Mouse (Mus musculus) G1E-ER4 (cell line): ENCODE results near the gene Gm7138. TPM values are rescaled to one million over a fixed set of nuclear protein-coding genes. Genes with fewer than 3 reads are reported as not detected.
"Not testable (repeated sequence)": the region's sequence is repeated elsewhere in the genome, so short reads cannot be mapped to it uniquely, and the experiment has no call there.

Experiments
- GATA1 ChIP-seq: IDR thresholded peaks from one replicate; pipeline ENCODE4 v1.8.0; 2012; ENCODE audit warnings: low read length, inconsistent platforms
- polyA plus RNA-seq: library from polyadenylated mRNA; stranded (reverse); fragments of >175 nt; gene quantifications from 2 replicates; pipeline ENCODE4 v1.2.3, GENCODE M21; 2012

Gene Gm7138
- polyA plus RNA-seq, 1 experiment, result not detected

DNA sequence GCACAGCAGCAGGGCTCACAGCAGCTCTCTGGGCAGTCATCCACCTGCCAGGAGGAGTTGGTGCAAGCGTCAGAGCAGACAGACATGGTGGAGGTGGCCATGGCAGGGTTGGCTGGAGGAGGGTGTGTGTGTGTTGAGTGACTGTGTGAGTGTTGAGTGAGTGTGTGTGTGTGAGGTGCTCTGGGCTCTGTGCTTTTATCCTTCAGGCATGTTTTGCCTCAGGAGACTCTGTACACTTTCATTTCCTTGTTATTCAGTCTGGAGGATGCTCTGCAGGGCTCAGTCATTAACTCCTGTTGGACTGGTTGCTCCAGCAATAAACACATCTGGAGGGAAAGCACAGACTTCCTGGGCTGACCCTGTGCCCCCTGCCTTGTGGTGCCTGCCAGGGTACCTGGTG is 25.5 kb downstream of the Gm7138 start, which contains the start of gene Gm9736:
Gene Gm9736 (minus strand): TSS at position 101 of the 400 bp plus-strand sequence.
- TF ChIP-seq GATA1, result not testable (repeated sequence)

DNA sequence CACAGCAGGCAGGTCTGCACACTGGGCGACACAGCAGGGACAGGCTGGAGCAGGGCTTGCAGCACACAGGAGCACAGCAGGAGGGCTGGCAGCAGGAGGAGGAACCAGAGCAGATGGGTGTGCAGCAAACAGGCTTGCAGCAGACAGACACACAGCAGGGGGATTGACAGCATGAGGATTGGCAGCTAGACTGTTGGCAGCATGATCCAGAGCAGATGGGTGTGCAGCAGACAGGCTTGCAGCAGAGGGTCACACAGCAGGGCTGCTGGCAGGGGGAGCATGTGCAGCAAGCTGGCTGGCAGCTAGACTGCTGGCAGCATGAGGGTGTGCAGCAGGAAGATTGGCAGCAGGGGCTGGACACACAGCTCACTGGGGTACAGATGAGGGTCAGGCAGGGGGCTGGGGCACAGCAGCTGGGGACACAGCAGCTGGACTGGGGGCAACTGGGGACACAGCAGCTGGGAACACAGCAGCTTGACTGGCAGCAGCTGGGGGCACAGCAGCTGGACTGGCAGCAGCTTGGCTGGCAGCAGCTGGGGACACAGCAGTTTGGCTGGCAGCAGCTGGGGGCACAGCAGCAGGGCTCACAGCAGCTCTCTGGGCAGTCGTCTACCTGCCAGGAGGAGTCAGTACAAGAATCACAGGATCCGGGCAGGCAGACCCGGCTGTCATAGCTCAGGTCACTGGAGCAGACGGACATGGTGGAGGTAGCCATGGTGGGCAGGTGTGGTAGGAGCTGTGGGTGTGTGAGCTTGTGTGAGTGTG is 34.6 kb downstream of the Gm7138 start, which contains the start of gene Gm18596:
Gene Gm18596 (minus strand): TSS at position 715 of the 765 bp plus-strand sequence.
- TF ChIP-seq GATA1, result not testable (repeated sequence)

DNA sequence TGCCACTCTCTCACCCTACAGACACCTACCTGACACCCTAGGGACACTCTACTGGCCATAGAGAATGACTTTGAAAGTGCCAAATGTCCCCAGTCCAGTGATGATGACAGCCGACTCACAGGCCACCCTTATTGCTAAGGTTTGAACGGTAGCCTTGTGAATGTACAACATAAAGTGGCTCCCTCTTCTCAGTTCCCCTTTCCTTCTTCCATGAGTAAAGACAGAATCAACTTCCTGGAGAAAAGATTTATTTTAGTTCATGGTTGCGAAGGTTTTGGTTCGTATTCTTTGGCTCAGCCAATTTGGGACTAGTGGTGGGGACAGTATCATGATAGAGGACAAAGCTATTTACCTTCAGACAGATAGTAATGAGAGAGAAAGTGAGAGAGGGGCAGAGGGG is 37.8 kb downstream of the Gm7138 start:
- TF ChIP-seq GATA1, result no peak

DNA sequence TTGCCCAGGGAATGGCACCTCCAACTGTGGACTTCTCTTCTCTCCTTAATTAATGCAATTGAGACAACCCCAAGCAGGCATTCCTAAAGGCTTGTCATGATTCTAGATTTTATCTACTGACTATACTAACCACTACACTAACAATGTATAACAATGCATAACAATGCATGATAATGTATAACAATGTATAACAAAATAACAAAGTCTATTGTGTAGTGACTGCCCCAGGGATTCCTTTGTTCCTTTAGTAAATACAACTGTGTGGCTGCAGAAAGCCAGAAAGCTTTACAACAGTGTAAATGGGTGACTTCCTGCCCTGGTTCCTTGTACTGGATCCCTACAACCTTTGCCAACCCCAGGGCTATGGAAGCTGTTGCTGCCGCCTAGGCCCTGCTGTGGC is 40.8 kb downstream of the Gm7138 start:
- TF ChIP-seq GATA1, result no peak

DNA sequence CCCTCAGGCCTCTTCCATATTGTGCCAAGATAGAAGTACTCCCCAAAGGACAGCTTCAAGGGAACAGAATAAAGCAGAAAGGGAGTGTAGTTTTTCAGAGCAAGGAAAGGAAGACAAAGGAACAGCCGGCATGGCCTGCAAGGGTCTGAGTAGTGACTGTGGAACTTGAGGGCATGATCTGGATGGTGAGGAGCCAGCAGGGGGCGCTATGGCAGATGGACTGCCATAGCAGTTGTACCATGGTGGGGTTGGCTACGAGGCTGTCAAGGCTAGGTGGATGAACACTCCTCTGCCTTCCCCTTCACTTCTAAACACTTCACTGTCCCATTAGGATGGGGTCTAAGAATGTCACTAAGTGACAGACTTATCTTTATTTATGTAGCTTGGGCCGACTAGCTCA is 47.5 kb downstream of the Gm7138 start:
- no peak for TF ChIP-seq GATA1

DNA sequence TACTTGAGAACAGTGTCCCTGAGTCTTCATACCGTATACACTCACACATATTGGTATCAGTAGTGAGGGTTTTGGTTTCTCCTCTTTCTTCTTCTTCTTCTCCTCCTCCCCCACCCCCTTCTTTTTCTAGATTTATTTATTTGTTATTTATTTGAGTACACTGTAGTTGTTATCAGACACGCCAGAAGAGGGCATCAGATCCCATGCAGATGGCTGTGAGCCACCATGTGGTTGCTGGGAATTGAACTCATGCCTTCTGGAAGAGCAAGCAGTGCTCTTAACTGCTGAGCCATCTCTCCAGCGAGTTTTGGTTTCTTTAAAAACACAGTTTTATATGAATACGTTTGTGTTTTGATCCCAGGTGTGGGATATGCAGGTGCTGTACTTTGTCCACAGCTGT is 48.5 kb downstream of the Gm7138 start:
- TF ChIP-seq GATA1, result no peak

Other genes starting within 250 kb of the Gm7138 start
- gene Itgb2, start 246.7 kb downstream of the Gm7138 start, polyA plus RNA-seq, result 0.90 and 3.8 TPM in 2 replicates
- gene Pttg1ip, start 195.2 kb downstream of the Gm7138 start, polyA plus RNA-seq, result 101 and 130 TPM in 2 replicates
- gene Sumo3, start 170.8 kb downstream of the Gm7138 start, polyA plus RNA-seq, result 166 and 172 TPM in 2 replicates
- gene Gm49325, start 170.7 kb downstream of the Gm7138 start, polyA plus RNA-seq, result 0.54 TPM in 1 of 2 replicates, not detected in the other
- 30.8 and 39.8 TPM in 2 replicates for gene Ube2g2, start 154.7 kb downstream of the Gm7138 start, polyA plus RNA-seq
- gene Tspear, start 90.4 kb downstream of the Gm7138 start, polyA plus RNA-seq, result not detected in 2 replicates
- gene Gm19402, start 86.2 kb downstream of the Gm7138 start, polyA plus RNA-seq, result not detected in 2 replicates
- not detected in 2 replicates for gene Gm9508, start 79.7 kb downstream of the Gm7138 start, polyA plus RNA-seq
- not detected in 2 replicates for gene Gm10272, start 70.3 kb downstream of the Gm7138 start, polyA plus RNA-seq
- not detected in 2 replicates for gene Gm10024, start 65.5 kb downstream of the Gm7138 start, polyA plus RNA-seq
- not detected in 2 replicates for gene Gm10142, start 61.1 kb downstream of the Gm7138 start, polyA plus RNA-seq
- gene Krtap12-1, start 56.3 kb downstream of the Gm7138 start, polyA plus RNA-seq, result not detected in 2 replicates
- gene Gm10100, start 50.5 kb downstream of the Gm7138 start, polyA plus RNA-seq, result not detected in 2 replicates
- gene Gm18596, start 34.3 kb downstream of the Gm7138 start, polyA plus RNA-seq, result not detected in 2 replicates
- gene Gm9736, start 25.6 kb downstream of the Gm7138 start, polyA plus RNA-seq, result not detected in 2 replicates
- not detected in 2 replicates for gene Gm3233, start 17.3 kb downstream of the Gm7138 start, polyA plus RNA-seq
- gene Gm3238, start 5.6 kb downstream of the Gm7138 start, polyA plus RNA-seq, result not detected in 2 replicates
- not detected in 2 replicates for gene Gm3250, start 5.6 kb upstream of the Gm7138 start, polyA plus RNA-seq
- not detected in 2 replicates for gene Gm7137, start 11.3 kb upstream of the Gm7138 start, polyA plus RNA-seq
- not detected in 2 replicates for gene Gm9639, start 18.1 kb upstream of the Gm7138 start, polyA plus RNA-seq
- not detected in 2 replicates for gene Gm19668, start 22.2 kb upstream of the Gm7138 start, polyA plus RNA-seq
- not detected in 2 replicates for gene Gm9507, start 34.9 kb upstream of the Gm7138 start, polyA plus RNA-seq
- gene Gm2696, start 37.7 kb upstream of the Gm7138 start, polyA plus RNA-seq, result not detected in 2 replicates
- not detected in 2 replicates for gene Krtap10-4, start 50.2 kb upstream of the Gm7138 start, polyA plus RNA-seq
- gene Krtap10-10, start 59.0 kb upstream of the Gm7138 start, polyA plus RNA-seq, result not detected in 2 replicates
- gene Gm36176, start 69.9 kb upstream of the Gm7138 start, polyA plus RNA-seq, result not detected in 2 replicates
- not detected in 2 replicates for gene Gm10318, start 75.9 kb upstream of the Gm7138 start, polyA plus RNA-seq
- gene Gm3285, start 85.0 kb upstream of the Gm7138 start, polyA plus RNA-seq, result not detected in 2 replicates
- not detected in 2 replicates for gene Lrrc3, start 125.6 kb upstream of the Gm7138 start, polyA plus RNA-seq
- not detected in 2 replicates for gene Trpm2, start 193.6 kb upstream of the Gm7138 start, polyA plus RNA-seq
- gene 1810043G02Rik, start 201.6 kb upstream of the Gm7138 start, polyA plus RNA-seq, result 27.6 and 27.7 TPM in 2 replicates
- gene Pfkl, start 233.1 kb upstream of the Gm7138 start, polyA plus RNA-seq, result 111 and 128 TPM in 2 replicates